Mouse (Mus musculus) spleen, adult 12 weeks (tissue): ENCODE results near the gene Ankrd55.
"Not testable (repeated sequence)": the region's sequence is repeated elsewhere in the genome, so short reads cannot be mapped to it uniquely, and the experiment has no call there.

ENCODE experiments used
- DNase-seq: peaks from one replicate; pipeline ENCODE4 v3.0.0; 2022; ENCODE audit warnings: low spot score

Ankrd55 gene

GRCm38 (mm10) chr13:112413611-112414010 is 125.4 kb downstream of the Ankrd55 start:
- DNase-seq, result no peak

DNA sequence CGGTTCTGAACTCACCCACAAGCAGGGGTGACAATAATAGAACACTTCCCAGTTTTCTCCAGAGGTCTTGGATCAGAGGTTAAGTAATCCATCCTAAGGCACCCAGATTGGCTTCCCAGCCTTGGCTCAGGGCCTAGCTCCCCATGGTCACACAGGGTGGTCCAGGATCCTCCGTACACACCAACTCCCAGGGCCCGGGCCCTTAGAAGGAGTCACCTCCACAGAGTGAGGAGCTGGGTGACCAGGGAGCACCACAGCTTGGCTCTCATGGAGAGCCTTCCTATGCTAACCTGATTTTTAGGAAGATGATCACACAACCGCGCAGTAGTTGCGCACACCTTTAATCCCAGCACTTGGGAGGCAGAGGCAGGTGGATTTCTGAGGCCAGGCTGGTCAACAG is 127.6 kb downstream of the Ankrd55 start:
- no peak for DNase-seq

DNA sequence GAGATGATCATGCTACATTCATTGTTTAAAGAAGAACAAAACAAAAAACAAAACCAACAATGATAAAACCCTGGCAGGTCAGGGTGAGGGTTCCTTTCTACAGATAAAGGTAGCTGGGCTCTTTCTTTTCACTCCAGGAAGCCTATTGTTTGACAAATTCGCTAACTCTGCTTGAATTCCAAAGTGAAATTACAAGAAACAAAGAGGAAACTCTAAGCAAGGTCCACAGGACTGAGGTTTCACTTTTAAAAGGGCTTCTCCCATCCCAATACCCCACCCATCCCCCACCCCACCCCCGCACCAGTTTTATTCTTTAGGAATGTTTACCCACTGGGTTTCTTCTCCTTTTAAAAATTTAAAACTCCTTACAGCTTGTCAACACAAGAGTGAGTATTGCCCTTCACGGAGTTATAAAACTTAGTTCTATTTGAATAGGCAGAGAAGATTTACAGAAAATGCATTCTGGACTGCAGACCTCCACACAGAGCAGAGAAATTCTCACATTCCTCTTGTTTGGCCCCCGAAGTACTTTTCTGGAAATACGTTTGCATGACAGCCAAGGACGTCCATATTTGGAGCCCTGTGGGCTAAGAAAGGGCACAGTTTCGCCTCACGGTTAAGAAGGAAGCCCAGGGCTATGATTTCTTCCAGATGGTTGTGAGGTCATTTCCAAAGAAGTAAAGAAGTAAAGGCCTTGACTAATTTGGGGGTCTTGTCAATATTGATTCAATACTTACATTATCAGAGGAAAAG is 128.3 kb downstream of the Ankrd55 start:
- no peak for DNase-seq

- no peak for DNase-seq
Observed at GRCm38 (mm10) chr13:112417163-112417523, 128.9 kb downstream of the Ankrd55 start.

GRCm38 (mm10) chr13:112417861-112418423 is 129.7 kb downstream of the Ankrd55 start:
- no peak for DNase-seq

DNA sequence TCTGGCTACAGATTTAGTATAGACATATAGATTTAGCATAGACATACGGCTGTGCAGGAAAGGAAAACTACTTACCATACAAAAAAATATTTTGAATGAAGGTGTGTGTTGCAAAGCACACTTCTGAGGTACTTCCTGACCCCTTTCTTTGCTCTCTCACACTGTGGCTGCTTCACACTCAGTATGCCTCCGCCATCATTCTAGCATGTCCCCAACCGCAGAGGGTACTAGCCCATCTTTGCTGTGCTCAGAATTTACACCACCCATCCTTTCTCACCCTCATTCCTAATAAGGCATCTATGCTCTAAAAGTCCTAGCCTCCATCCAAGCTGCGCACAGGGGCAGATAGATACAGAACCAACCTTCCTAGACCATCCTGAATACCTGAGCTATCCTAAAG is 130.3 kb downstream of the Ankrd55 start:
- no peak for DNase-seq

DNA sequence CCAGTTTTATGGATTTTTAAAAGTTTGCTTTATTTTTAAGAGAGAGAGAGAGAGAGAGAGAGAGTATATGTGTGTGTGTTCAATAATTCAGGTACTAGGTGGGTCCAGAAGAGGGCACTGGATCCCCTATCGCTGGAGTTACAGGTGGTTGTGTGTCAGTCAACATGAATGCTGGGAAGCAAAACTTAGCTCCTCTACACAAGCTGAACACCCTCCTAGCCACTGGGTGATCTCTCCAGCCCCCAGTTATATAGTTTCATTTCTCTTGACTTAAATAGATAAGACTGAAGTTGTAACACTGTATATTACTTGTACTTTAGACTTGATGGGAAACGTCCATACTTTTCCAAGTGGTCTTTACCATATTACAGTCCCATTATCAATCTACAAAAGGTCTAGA is 136.0 kb downstream of the Ankrd55 start:
- no peak for DNase-seq

- DNase-seq, result no peak
Observed at GRCm38 (mm10) chr13:112424635-112425034, 136.4 kb downstream of the Ankrd55 start.

DNA sequence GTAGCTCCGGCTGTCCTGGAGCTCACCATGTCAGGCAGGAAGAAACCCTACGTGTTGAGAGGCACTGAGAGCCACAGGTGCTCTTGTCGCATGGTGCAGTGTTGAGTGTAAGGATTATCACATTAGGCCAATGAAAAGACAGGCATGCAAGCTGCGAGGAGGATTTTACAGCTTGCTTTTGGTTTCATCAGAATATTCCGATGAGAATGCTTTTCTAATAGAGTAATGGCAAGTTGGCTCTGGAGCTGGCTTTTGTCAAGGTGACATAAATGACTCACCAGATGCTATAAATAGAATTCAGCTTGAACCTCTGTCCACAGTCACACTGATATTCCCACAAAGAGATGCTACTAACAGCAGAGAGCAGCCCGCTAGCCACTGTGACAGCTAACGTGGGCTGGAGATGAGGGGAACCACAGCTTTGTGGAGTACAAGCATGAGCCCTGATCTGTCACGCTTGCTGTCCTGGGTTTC is 137.0 kb downstream of the Ankrd55 start:
- DNase-seq, result no peak

GRCm38 (mm10) chr13:112426265-112427135 is 138.2 kb downstream of the Ankrd55 start:
- no peak for DNase-seq

- DNase-seq, result not testable (repeated sequence)
Observed at GRCm38 (mm10) chr13:112427136-112427470, 138.9 kb downstream of the Ankrd55 start.

GRCm38 (mm10) chr13:112427521-112427920 is 139.3 kb downstream of the Ankrd55 start:
- no peak for DNase-seq

- DNase-seq, result no peak
Observed at GRCm38 (mm10) chr13:112433271-112433670, 145.0 kb downstream of the Ankrd55 start.
